Mouse (Mus musculus) frontal cortex, postnatal 10 days (tissue): ENCODE results near the gene Gm11992.

Experiments used
- DNase-seq, 2 experiments: peaks; one replicate each; pipeline ENCODE4 v3.0.0; 2022; ENCODE audit warnings: low spot score in 2 of 2, mixed read lengths in 1 of 2

The Gm11992 gene

GRCm38 (mm10) chr11:9115367-9116120, 67.2 kb downstream of the Gm11992 start:
- no peak for DNase-seq

GRCm38 (mm10) chr11:9116121-9116520, 67.7 kb downstream of the Gm11992 start:
- no peak for DNase-seq

DNA sequence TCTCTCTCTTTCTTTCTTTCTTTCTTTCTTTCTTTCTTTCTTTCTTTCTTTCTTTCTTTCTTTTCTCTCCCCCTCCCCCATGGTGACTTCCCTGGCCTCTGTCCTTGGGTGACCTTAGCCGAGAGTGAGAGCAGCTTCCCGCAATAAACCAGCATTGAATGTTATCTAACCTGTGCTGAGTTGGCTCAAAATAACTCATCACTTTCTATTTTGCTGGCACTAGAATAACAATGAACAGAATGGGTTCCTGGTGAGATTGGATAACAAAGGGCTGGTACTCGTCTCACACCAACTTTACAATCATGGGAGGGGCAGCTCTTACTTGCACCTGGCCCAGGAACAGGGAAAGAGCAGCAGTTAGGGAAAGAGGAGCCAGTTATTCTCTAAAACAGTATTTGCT, 68.5 kb downstream of the Gm11992 start:
- DNase-seq = no peak

- peak in 1 of 2 experiments; percentile 23 for DNase-seq
Measured at GRCm38 (mm10) chr11:9117358-9118049, 69.1 kb downstream of the Gm11992 start.

GRCm38 (mm10) chr11:9118050-9118420, 69.6 kb downstream of the Gm11992 start, which contains the start of gene Upp1:
Gene Upp1, plus strand, starts transcription at chr11:9118103.
- DNase-seq = no peak

GRCm38 (mm10) chr11:9118421-9119121, 70.2 kb downstream of the Gm11992 start:
- DNase-seq = no peak
